Mouse (Mus musculus): ENCODE measurements around the gene Zfp637.
"Not testable (repeated sequence)": the region's sequence is repeated elsewhere in the genome, so short reads cannot be mapped to it uniquely, and the experiment has no call there.

Zfp637 gene

GRCm38 (mm10) chr6:117863751-117864150 lies 22.8 kb downstream of the Zfp637 start:
- no peak for DNase-seq (ENCODE audit: low read depth, low spot score)

- no peak for DNase-seq (ENCODE audit: low read depth, low spot score)
These were observed 27.2 kb downstream of the Zfp637 start for GRCm38 (mm10) chr6:117868187-117868586.

GRCm38 (mm10) chr6:117871034-117871433 lies 30.1 kb downstream of the Zfp637 start:
- no peak for DNase-seq (ENCODE audit: low read depth, low spot score)

- not testable (repeated sequence) for DNase-seq (ENCODE audit: low read depth, low spot score)
These were observed 32.5 kb downstream of the Zfp637 start for GRCm38 (mm10) chr6:117873450-117873849.

- no peak for DNase-seq (ENCODE audit: low read depth, low spot score)
These were observed 33.8 kb downstream of the Zfp637 start for GRCm38 (mm10) chr6:117874621-117875281.

- peak; percentile 98 for DNase-seq (ENCODE audit: low read depth, low spot score)
These were observed 37.9 kb downstream of the Zfp637 start for GRCm38 (mm10) chr6:117878700-117879407.

- DNase-seq (ENCODE audit: low read depth, low spot score), result peak; percentile 99
These were observed 38.6 kb downstream of the Zfp637 start for GRCm38 (mm10) chr6:117879408-117880115.

GRCm38 (mm10) chr6:117880394-117880838 lies 39.4 kb downstream of the Zfp637 start:
- peak; percentile 29 for DNase-seq (ENCODE audit: low read depth, low spot score)

- no peak for DNase-seq (ENCODE audit: low read depth, low spot score)
These were observed 40.2 kb downstream of the Zfp637 start for GRCm38 (mm10) chr6:117881229-117881628.

GRCm38 (mm10) chr6:117881997-117882396 lies 41.0 kb downstream of the Zfp637 start:
- DNase-seq (ENCODE audit: low read depth, low spot score), result no peak

GRCm38 (mm10) chr6:117885943-117886342 lies 45.0 kb downstream of the Zfp637 start:
- no peak for DNase-seq (ENCODE audit: low read depth, low spot score)

- no peak for DNase-seq (ENCODE audit: low read depth, low spot score)
These were observed 47.1 kb downstream of the Zfp637 start for GRCm38 (mm10) chr6:117888032-117888431.

GRCm38 (mm10) chr6:117888642-117889096 lies 47.7 kb downstream of the Zfp637 start:
- no peak for DNase-seq (ENCODE audit: low read depth, low spot score)

GRCm38 (mm10) chr6:117890257-117890656 lies 49.3 kb downstream of the Zfp637 start:
- DNase-seq (ENCODE audit: low read depth, low spot score), result no peak

- no peak for DNase-seq (ENCODE audit: low read depth, low spot score)
These were observed 50.6 kb downstream of the Zfp637 start for GRCm38 (mm10) chr6:117891369-117892160.

- DNase-seq (ENCODE audit: low read depth, low spot score), result no peak
These were observed 51.4 kb downstream of the Zfp637 start for GRCm38 (mm10) chr6:117892386-117892785.

- no peak for DNase-seq (ENCODE audit: low read depth, low spot score)
These were observed 52.5 kb downstream of the Zfp637 start for GRCm38 (mm10) chr6:117893435-117893834.

Data from brain, adult 2 months (tissue).